Mouse (Mus musculus): ENCODE data around the gene Ptprd. TPM values are rescaled to one million over a fixed set of nuclear protein-coding genes. Genes with fewer than 3 reads are reported as not detected.

Gene Ptprd
- polyA plus RNA-seq, 1 experiment from 2014 or later: 30.4 TPM

DNA sequence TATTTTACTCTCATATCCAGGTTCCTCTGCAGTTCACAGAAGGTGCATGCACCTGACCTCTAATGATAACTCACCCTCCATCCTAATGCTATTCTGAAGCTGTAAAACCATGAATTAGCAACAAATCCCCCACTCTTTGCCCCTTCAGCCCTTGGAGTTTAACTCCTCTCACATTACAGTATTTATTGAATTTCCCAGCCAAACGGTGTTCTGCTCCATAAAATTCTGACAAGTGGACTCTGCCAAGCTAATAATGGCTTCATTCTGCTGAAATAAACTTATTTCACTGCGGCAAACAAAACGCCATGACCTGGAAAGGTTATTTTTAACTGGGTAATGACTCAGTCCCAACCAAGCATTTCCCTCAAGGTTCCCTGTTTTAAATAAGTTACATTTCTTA, 1842.7 kb downstream of the Ptprd start:
- Histone ChIP-seq H3K4me1 (ENCODE audit: control insufficient read depth, insufficient read depth, low read length) (peaks cover 6% of the 10 kb centered on the region), H3K36me3 (ENCODE audit: control insufficient read depth, insufficient read depth, low read length) (no peaks in the 10 kb centered on the region), H3K27ac (ENCODE audit: low read length) (no peak overlapping the region), H3K27me3 (ENCODE audit: control insufficient read depth, insufficient read depth, low read length) (no peaks in the 10 kb centered on the region), H3K4me3 (ENCODE audit: low read depth, low read length) (no peak overlapping the region), H3K4me2 (replicated peaks; ENCODE audit: low read depth, low read length) (0 out of 2 replicates have a peak overlapping the region, but pooled peaks have one; percentile 13), H3K9ac (replicated peaks; ENCODE audit: low read depth, low read length) (no peak overlapping the region), H3K9me3 (ENCODE audit: control insufficient read depth, low read depth, low read length) (no peaks in the 10 kb centered on the region)
- 26% methylated on average over 3 of the region's 3 CpGs for WGBS
- ATAC-seq (ENCODE audit: insufficient number of reproducible peaks, insufficient read depth, low FRiP score, low read depth): no peak

GRCm38 (mm10) chr4:76368291-76368690, 1843.5 kb downstream of the Ptprd start:
- Histone ChIP-seq H3K9ac (replicated peaks; ENCODE audit: low read depth, low read length) (no peak overlapping the region), H3K4me1 (ENCODE audit: control insufficient read depth, insufficient read depth, low read length) (peaks cover 6% of the 10 kb centered on the region), H3K4me3 (ENCODE audit: low read depth, low read length) (no peak overlapping the region), H3K27me3 (ENCODE audit: control insufficient read depth, insufficient read depth, low read length) (no peaks in the 10 kb centered on the region), H3K27ac (ENCODE audit: low read length) (no peak overlapping the region), H3K36me3 (ENCODE audit: control insufficient read depth, insufficient read depth, low read length) (no peaks in the 10 kb centered on the region), H3K4me2 (replicated peaks; ENCODE audit: low read depth, low read length) (no peak overlapping the region), H3K9me3 (ENCODE audit: control insufficient read depth, low read depth, low read length) (no peaks in the 10 kb centered on the region)
- WGBS: 93% methylated on average over 2 of the region's 2 CpGs
- no peak for ATAC-seq (ENCODE audit: insufficient number of reproducible peaks, insufficient read depth, low FRiP score, low read depth)

- Histone ChIP-seq H3K27me3 (ENCODE audit: control insufficient read depth, insufficient read depth, low read length) (no peaks in the 10 kb centered on the region), H3K27ac (ENCODE audit: low read length) (no peak overlapping the region), H3K9ac (replicated peaks; ENCODE audit: low read depth, low read length) (no peak overlapping the region), H3K4me3 (ENCODE audit: low read depth, low read length) (no peak overlapping the region), H3K9me3 (ENCODE audit: control insufficient read depth, low read depth, low read length) (no peaks in the 10 kb centered on the region), H3K36me3 (ENCODE audit: control insufficient read depth, insufficient read depth, low read length) (no peaks in the 10 kb centered on the region), H3K4me1 (ENCODE audit: control insufficient read depth, insufficient read depth, low read length) (peaks cover 6% of the 10 kb centered on the region), H3K4me2 (replicated peaks; ENCODE audit: low read depth, low read length) (no peak overlapping the region)
- ATAC-seq (ENCODE audit: insufficient number of reproducible peaks, insufficient read depth, low FRiP score, low read depth): no peak
- 77% methylated on average over 3 of the region's 3 CpGs for WGBS
These were observed 1844.5 kb downstream of the Ptprd start for GRCm38 (mm10) chr4:76367285-76367684.

GRCm38 (mm10) chr4:76365871-76366270, 1845.9 kb downstream of the Ptprd start:
- Histone ChIP-seq H3K27ac (ENCODE audit: low read length) (no peak overlapping the region), H3K9ac (replicated peaks; ENCODE audit: low read depth, low read length) (no peak overlapping the region), H3K36me3 (ENCODE audit: control insufficient read depth, insufficient read depth, low read length) (no peaks in the 10 kb centered on the region), H3K4me1 (ENCODE audit: control insufficient read depth, insufficient read depth, low read length) (peaks cover 7% of the 10 kb centered on the region), H3K9me3 (ENCODE audit: control insufficient read depth, low read depth, low read length) (no peaks in the 10 kb centered on the region), H3K4me3 (ENCODE audit: low read depth, low read length) (no peak overlapping the region), H3K4me2 (replicated peaks; ENCODE audit: low read depth, low read length) (no peak overlapping the region), H3K27me3 (ENCODE audit: control insufficient read depth, insufficient read depth, low read length) (no peaks in the 10 kb centered on the region)
- WGBS: 44% methylated on average over 4 of the region's 4 CpGs
- ATAC-seq (ENCODE audit: insufficient number of reproducible peaks, insufficient read depth, low FRiP score, low read depth): no peak

DNA sequence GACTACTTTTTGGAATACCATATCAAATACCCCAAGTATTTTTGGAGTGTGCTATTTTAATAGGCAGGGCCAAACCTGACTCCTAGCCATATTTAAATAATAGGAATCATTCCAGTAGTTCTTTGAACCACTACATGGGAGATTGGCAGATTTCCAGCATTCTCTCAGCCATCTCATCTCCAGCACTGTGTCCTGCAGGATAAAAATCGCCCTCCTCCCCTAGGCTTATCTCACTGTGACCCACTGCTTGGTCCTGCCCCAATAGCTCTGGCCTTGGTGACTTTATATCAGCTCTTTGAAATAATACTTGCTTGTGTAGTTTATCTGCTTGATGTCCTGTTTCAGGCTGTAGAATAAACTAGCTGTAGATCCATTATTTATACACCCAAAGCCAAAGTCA, 1850.2 kb downstream of the Ptprd start:
- no peak overlapping the region for H3K27ac ChIP-seq (ENCODE audit: low read length)
- no peaks in the 10 kb centered on the region for H3K9me3 ChIP-seq (ENCODE audit: control insufficient read depth, low read depth, low read length)
- no peaks in the 10 kb centered on the region for H3K36me3 ChIP-seq (ENCODE audit: control insufficient read depth, insufficient read depth, low read length)
- no peak overlapping the region for H3K4me3 ChIP-seq (ENCODE audit: low read depth, low read length)
- no peak for ATAC-seq (ENCODE audit: insufficient number of reproducible peaks, insufficient read depth, low FRiP score, low read depth)
- 0 out of 2 replicates have a peak, but pooled peaks cover 2% of the 10 kb centered on the region for H3K4me1 ChIP-seq (ENCODE audit: control insufficient read depth, insufficient read depth, low read length)
- 68% methylated on average over 1 of the region's 1 CpGs for WGBS
- no peak overlapping the region for H3K4me2 ChIP-seq (replicated peaks; ENCODE audit: low read depth, low read length)
- H3K9ac ChIP-seq (replicated peaks; ENCODE audit: low read depth, low read length): no peak overlapping the region
- no peaks in the 10 kb centered on the region for H3K27me3 ChIP-seq (ENCODE audit: control insufficient read depth, insufficient read depth, low read length)

DNA sequence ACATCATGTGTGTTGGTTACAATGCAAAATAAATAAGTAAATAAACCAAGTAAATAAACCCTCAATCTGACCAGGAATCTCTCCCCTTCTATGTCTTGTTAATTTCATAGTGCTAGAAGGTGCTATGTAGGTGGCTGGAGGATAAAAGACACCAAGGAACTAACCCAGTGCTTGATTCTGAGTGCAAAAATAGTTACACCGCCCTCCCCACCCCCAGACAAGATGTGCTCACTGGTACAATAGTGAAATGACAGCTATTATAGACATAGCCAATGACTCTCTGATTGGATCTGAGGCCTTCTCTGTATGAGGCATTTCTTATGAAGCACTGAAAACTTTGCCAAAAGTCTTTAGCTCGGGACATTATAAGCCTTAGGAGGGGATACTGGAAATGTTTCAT, 1857.6 kb downstream of the Ptprd start:
- H3K27ac ChIP-seq (ENCODE audit: low read length): no peak overlapping the region
- no peak overlapping the region for H3K9ac ChIP-seq (replicated peaks; ENCODE audit: low read depth, low read length)
- no peaks in the 10 kb centered on the region for H3K27me3 ChIP-seq (ENCODE audit: control insufficient read depth, insufficient read depth, low read length)
- no peak overlapping the region for H3K4me2 ChIP-seq (replicated peaks; ENCODE audit: low read depth, low read length)
- 79% methylated on average over 2 of the region's 2 CpGs for WGBS
- no peaks in the 10 kb centered on the region for H3K9me3 ChIP-seq (ENCODE audit: control insufficient read depth, low read depth, low read length)
- no peaks in the 10 kb centered on the region for H3K36me3 ChIP-seq (ENCODE audit: control insufficient read depth, insufficient read depth, low read length)
- ATAC-seq (ENCODE audit: insufficient number of reproducible peaks, insufficient read depth, low FRiP score, low read depth): no peak
- H3K4me3 ChIP-seq (ENCODE audit: low read depth, low read length): no peak overlapping the region
- H3K4me1 ChIP-seq (ENCODE audit: control insufficient read depth, insufficient read depth, low read length): peaks cover 13% of the 10 kb centered on the region; the same call in 1 of the 2 replicates

DNA sequence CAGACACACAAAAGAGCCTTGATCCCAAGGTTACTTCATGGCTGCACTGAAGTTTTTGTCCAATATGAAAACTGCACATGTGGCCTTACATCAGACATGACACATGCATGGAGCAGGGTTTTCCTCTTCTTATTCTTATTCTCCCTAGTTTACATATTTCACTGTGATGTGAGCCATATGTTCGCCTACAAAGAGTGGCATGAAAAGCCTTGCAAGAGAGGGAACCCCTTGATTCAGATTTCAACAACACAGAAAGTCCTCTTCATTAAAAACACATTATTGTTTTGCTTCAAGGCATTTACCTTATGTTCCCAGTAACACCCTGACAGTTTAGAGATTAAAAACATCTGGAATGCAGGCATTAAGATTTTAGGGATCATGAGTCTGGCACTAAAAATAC, 1859.3 kb downstream of the Ptprd start:
- H3K27me3 ChIP-seq (ENCODE audit: control insufficient read depth, insufficient read depth, low read length): no peaks in the 10 kb centered on the region
- no peak overlapping the region for H3K27ac ChIP-seq (ENCODE audit: low read length)
- peaks cover 13% of the 10 kb centered on the region; the same call in 1 of the 2 replicates for H3K4me1 ChIP-seq (ENCODE audit: control insufficient read depth, insufficient read depth, low read length)
- no peaks in the 10 kb centered on the region for H3K36me3 ChIP-seq (ENCODE audit: control insufficient read depth, insufficient read depth, low read length)
- H3K9ac ChIP-seq (replicated peaks; ENCODE audit: low read depth, low read length): no peak overlapping the region
- no peak overlapping the region for H3K4me3 ChIP-seq (ENCODE audit: low read depth, low read length)
- WGBS: 34% methylated on average over 1 of the region's 1 CpGs
- H3K4me2 ChIP-seq (replicated peaks; ENCODE audit: low read depth, low read length): no peak overlapping the region
- H3K9me3 ChIP-seq (ENCODE audit: control insufficient read depth, low read depth, low read length): no peaks in the 10 kb centered on the region
- ATAC-seq (ENCODE audit: insufficient number of reproducible peaks, insufficient read depth, low FRiP score, low read depth): no peak

DNA sequence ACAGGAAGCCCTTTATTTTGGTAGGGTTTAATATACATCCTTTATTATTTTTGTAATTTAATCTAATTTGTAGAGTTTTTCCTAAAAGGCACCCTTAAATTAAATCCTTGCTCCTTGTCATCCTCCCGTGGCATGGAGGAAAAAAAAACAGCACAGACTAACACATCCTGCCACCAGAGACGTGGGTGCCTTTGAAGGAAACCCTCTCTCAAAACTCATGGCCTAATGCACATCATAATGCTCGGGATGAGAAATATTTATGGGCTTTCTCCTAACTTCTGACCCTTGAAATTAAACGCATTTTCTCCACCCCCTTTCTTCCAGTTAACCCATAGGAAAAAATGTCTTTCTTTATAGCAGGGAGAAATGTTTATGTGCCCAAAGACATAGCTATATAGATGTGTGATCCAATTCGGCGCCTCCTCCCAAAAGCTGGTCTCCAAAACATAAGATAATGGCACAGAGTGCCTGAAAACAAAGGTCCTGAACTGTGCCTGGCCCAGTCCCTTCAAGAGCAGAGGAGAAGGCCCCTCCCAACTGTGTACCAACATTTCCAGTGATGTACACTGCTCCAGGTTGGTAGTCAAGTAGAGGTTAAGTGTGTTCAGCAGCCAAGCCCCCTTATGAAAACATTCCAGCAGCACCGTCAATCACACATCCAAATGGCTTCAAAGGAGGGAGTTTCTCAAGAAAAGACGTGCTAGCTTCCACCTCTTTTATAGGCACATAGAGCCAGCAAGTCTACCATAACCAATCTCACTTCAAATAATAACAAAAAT, 1860.4 kb downstream of the Ptprd start:
- WGBS: 41% methylated on average over 8 of the region's 8 CpGs
- no peaks in the 10 kb centered on the region for H3K9me3 ChIP-seq (ENCODE audit: control insufficient read depth, low read depth, low read length)
- H3K9ac ChIP-seq (replicated peaks; ENCODE audit: low read depth, low read length): no peak overlapping the region
- H3K4me3 ChIP-seq (ENCODE audit: low read depth, low read length): no peak overlapping the region
- H3K36me3 ChIP-seq (ENCODE audit: control insufficient read depth, insufficient read depth, low read length): no peaks in the 10 kb centered on the region
- H3K27ac ChIP-seq (ENCODE audit: low read length): 0 out of 2 replicates have a peak overlapping the region, but pooled peaks have one; percentile 15
- H3K4me1 ChIP-seq (ENCODE audit: control insufficient read depth, insufficient read depth, low read length): peaks cover 13% of the 10 kb centered on the region; the same call in 1 of the 2 replicates
- H3K27me3 ChIP-seq (ENCODE audit: control insufficient read depth, insufficient read depth, low read length): no peaks in the 10 kb centered on the region
- ATAC-seq (ENCODE audit: insufficient number of reproducible peaks, insufficient read depth, low FRiP score, low read depth): no peak
- no peak overlapping the region for H3K4me2 ChIP-seq (replicated peaks; ENCODE audit: low read depth, low read length)

Measured in stomach, embryonic 14.5 days (tissue).